Mouse (Mus musculus) hindbrain, embryonic 11.5 days (tissue): Measurements from ENCODE around the gene Lmo1. TPM values are rescaled to one million over a fixed set of nuclear protein-coding genes. Genes with fewer than 3 reads are reported as not detected.

Experiments
- ATAC-seq: fragments of 200-750 bp; cut with Nextera tagmentation; 2 replicates; pipeline ENCODE4 v1.8.0; 2017; ENCODE audit warnings: mild to moderate bottlenecking, moderate TSS enrichment, moderate library complexity; ENCODE audit not compliant: low FRiP score
- DNase-seq: peaks from one replicate; pipeline ENCODE4 v3.0.0-alpha.2; 2015; ENCODE audit warnings: low spot score
- H3K27ac ChIP-seq: fragments of 300-500 bp; sonication (generic); 2 replicates; pipeline ENCODE4 v1.5.1; 2014; ENCODE audit warnings: mild to moderate bottlenecking, low read depth, low read length
- H3K27me3 ChIP-seq: fragments of 300-500 bp; sonication (generic); 2 replicates; pipeline ENCODE4 v1.6.1; 2014; ENCODE audit warnings: mild to moderate bottlenecking, low read length, moderate library complexity, mixed read lengths; ENCODE audit not compliant: control insufficient read depth, insufficient read depth
- H3K36me3 ChIP-seq: fragments of 300-500 bp; sonication (generic); 2 replicates; pipeline ENCODE4 v1.6.1; 2014; ENCODE audit warnings: mild to moderate bottlenecking, low read length, moderate library complexity, mixed read lengths; ENCODE audit not compliant: control insufficient read depth, insufficient read depth
- H3K4me1 ChIP-seq: fragments of 300-500 bp; sonication (generic); replicated peaks from 2 replicates; pipeline ENCODE4 v1.6.1; 2014; ENCODE audit warnings: low read length, mixed read lengths; ENCODE audit not compliant: control insufficient read depth, insufficient read depth
- H3K4me2 ChIP-seq: fragments of 300-500 bp; sonication (generic); replicated peaks from 2 replicates; pipeline ENCODE4 v1.6.1; 2014; ENCODE audit warnings: mild to moderate bottlenecking, low read depth, low read length
- H3K4me3 ChIP-seq: fragments of 300-500 bp; sonication (generic); 2 replicates; pipeline ENCODE4 v1.5.1; 2014; ENCODE audit warnings: low read depth, low read length
- H3K9ac ChIP-seq: fragments of 300-500 bp; sonication (generic); 2 replicates; pipeline ENCODE4 v1.6.1; 2014; ENCODE audit warnings: low read depth, low read length
- H3K9me3 ChIP-seq: fragments of 300-500 bp; sonication (generic); 2 replicates; pipeline ENCODE4 v1.6.1; 2016; ENCODE audit warnings: low read length; ENCODE audit not compliant: control insufficient read depth
- WGBS: fragments of 180-500 bp; shearing (Covaris S2); extraction: QIAGEN DNeasy Blood & Tissue Kit; methylation state at CpG from one replicate; pipeline ENCODE4 v1.1.7; 2014; 5-methylcytosine and 5-hydroxymethylcytosine counted together
- polyA plus RNA-seq: library from polyadenylated mRNA; unstranded; fragments of >200 nt; fragmentation: Nextera tagmentation; extraction: Ambion mirVana; gene quantifications from 2 replicates; pipeline ENCODE4 v1.2.1, GENCODE M21; 2014

Gene Lmo1
- polyA plus RNA-seq, result 32.6 and 41.0 TPM in 2 replicates

DNA sequence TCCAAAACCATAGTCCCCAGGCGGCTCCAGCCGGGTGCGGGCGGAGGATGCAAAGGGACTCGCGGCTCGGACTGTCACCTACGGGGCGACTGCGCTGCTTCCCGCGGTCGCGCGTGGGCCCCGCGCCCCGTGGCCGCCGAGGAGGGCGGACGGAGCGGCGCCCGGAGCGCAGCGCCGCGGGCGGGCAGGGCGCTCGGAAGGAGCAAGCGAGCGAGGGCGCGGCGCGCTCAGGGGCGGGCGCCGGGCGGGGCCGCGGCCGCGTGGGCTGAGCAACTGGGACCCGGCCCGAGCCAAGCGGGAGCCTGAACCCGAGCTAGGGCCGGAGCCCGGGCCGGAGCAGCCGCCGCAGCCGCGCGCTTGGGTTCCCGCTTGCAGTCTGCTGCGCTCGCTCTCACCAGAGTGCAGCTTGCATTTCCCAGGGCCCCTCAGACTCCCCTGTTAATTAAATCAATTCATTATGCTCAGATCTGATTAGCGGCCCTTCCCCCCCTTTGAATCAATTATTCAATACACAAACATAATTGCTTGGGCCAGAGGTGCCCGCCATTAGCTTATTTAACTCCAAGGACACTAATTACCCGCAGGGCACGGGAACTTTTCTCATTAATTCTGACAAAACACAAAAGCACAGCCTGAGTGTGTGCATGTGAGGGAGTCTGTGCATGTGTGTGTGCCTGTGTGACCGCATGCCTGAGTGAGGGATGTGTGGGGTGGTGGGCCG, at the start of gene Lmo1:
TSS of gene Lmo1 (minus strand) at position 259 of the 721 bp plus-strand sequence.
- under 1% methylated on average over 53 of the region's 67 CpGs for WGBS
- Histone ChIP-seq H3K4me1 (peaks cover 10% of the 10 kb centered on the region), H3K27me3 (peaks cover 13% of the 10 kb centered on the region; the same call in 1 of the 2 replicates)

DNA sequence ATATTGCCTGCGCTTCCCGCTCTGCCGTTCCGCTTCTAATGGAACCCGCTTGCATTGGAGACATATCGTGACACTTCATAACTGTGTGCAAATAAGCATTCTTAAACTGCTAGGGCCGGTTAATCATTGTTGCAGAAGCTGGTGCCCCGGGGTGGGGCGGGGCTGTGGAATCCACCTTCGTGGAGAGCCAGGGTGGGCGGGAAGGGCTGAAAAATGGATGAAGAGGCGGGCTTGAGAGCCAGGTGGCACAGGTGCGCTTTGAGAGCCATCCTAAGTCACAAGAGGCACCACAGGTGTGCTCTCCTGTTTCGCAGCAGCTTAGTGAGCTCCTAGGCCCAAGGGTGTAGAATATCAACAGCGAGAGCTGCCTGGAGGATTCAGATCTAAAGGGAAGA, 46.7 kb upstream of the Lmo1 start:
- DNase-seq (no peak), ATAC-seq (no peak)
- WGBS, result 82% methylated on average over 15 of the region's 15 CpGs
- Histone ChIP-seq H3K9me3 (no peaks in the 10 kb centered on the region), H3K9ac (no peak overlapping the region), H3K27me3 (no peaks in the 10 kb centered on the region), H3K4me2 (no peak overlapping the region), H3K4me3 (no peak overlapping the region), H3K36me3 (no peaks in the 10 kb centered on the region), H3K27ac (no peak overlapping the region), H3K4me1 (no peaks in the 10 kb centered on the region)

More for the DNA sequence above, at the start of gene Lmo1:
- ATAC-seq, result peak; percentile 66
- Histone ChIP-seq H3K9me3 (no peaks in the 10 kb centered on the region), H3K36me3 (no peaks in the 10 kb centered on the region), H3K4me3 (peak within 1 kb of the TSS; percentile 50), H3K27ac (peak within 1 kb of the TSS; percentile 56; the same call in 1 of the 2 replicates), H3K9ac (peak within 1 kb of the TSS; percentile 69), H3K4me2 (peak within 1 kb of the TSS; percentile 84)
- peak; percentile 65 for DNase-seq

DNA sequence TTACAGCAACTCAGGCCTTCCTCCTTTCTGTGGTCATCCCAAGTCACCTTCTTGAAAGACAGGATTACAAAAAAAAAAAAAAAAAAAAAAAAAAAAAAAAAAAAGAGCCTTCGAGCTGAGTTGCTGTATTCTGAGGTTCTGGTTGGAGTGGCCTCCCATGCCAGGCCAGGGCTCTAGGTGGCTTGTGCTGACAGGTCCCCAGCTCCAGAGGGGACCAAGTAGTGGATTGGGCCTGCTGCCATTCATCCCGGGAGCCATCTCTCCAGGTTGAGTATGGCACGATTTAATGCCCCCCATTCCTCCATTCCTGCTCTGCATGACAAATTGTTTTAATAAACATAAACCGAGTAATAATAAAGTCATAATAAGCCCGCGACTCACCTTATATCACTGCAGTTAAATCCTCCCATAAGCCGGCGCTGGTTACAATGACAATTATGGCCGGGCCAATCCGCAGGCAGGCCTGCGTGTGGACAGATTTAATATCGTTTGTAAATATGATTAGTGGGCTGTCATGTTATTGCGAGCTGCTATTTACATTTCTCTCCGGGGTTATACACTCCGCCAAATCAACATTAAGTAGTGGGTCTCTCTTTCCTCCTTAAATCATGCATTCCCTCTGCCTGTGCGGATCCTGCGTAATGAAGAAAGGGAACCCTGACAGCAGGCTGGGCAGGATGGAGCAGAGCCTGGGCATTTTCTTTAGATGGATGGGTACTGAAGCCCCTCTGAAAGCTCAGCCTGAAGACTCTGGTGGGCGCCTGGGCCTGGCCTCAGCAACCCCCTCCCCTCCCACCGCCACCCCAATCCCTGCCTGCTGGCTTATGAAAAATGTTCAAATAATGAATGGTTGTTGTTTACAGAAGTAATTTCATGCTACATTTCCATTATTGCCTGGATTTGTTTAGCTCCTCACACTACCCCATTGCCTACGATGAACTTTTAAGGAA, 46.0 kb upstream of the Lmo1 start:
- Histone ChIP-seq H3K27ac (no peak overlapping the region), H3K4me2 (no peak overlapping the region), H3K9me3 (no peaks in the 10 kb centered on the region), H3K4me3 (no peak overlapping the region), H3K36me3 (no peaks in the 10 kb centered on the region), H3K4me1 (no peaks in the 10 kb centered on the region), H3K27me3 (no peaks in the 10 kb centered on the region), H3K9ac (no peak overlapping the region)
- 83% methylated on average over 20 of the region's 20 CpGs for WGBS
- DNase-seq, result no peak
- peak; percentile 45 for ATAC-seq

DNA sequence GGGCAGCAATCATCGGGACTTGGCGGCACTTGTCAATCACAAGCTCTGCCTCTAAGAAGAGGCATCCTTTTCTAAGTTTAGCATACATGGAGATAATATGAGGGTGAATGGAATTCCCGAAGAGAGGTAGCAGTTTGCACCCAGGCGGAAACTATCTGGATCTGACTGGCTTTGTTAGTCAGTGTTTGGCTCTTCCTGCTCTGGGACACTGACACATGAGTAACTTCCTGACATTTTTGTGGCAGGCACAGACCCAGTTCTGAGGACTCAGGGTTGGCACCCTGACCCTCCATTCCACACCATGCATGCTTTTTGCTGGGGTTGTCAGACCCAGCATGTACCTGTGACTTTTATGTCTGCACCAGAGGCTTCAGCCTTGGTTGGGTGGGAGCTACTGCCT, 45.0 kb upstream of the Lmo1 start:
- DNase-seq (no peak), ATAC-seq (no peak)
- Histone ChIP-seq H3K4me3 (no peak overlapping the region), H3K9ac (no peak overlapping the region), H3K4me1 (no peaks in the 10 kb centered on the region), H3K9me3 (no peaks in the 10 kb centered on the region), H3K4me2 (no peak overlapping the region), H3K27me3 (no peaks in the 10 kb centered on the region), H3K36me3 (no peaks in the 10 kb centered on the region), H3K27ac (no peak overlapping the region)
- WGBS, result 82% methylated on average over 4 of the region's 4 CpGs

- no peak overlapping the region for H3K27ac ChIP-seq
- ATAC-seq, result peak; percentile 43; the same call in 1 of the 2 replicates
Measured at GRCm38 (mm10) chr7:109218977-109219271, 43.9 kb upstream of the Lmo1 start.

GRCm38 (mm10) chr7:109218130-109218976, 43.3 kb upstream of the Lmo1 start:
- Histone ChIP-seq H3K4me1 (no peaks in the 10 kb centered on the region), H3K9me3 (no peaks in the 10 kb centered on the region), H3K27me3 (no peaks in the 10 kb centered on the region), H3K27ac (no peak overlapping the region), H3K4me3 (no peak overlapping the region), H3K4me2 (no peak overlapping the region), H3K36me3 (no peaks in the 10 kb centered on the region), H3K9ac (no peak overlapping the region)
- whole genome bisulfite sequencing, result 77% methylated on average over 2 of the region's 2 CpGs
- ATAC-seq (peak; percentile 66), DNase-seq (peak; percentile 92)

More at GRCm38 (mm10) chr7:109218977-109219271, 43.9 kb upstream of the Lmo1 start:
- DNase-seq, result no peak
- no peak overlapping the region for H3K4me2 ChIP-seq
- H3K36me3 ChIP-seq, result no peaks in the 10 kb centered on the region
- no peaks in the 10 kb centered on the region for H3K4me1 ChIP-seq
- no peak overlapping the region for H3K9ac ChIP-seq
- no peaks in the 10 kb centered on the region for H3K27me3 ChIP-seq
- H3K9me3 ChIP-seq, result no peaks in the 10 kb centered on the region
- WGBS, result 23% methylated on average over 5 of the region's 5 CpGs
- H3K4me3 ChIP-seq, result no peak overlapping the region

GRCm38 (mm10) chr7:109209804-109210203, 34.8 kb upstream of the Lmo1 start:
- Histone ChIP-seq H3K27me3 (no peaks in the 10 kb centered on the region), H3K27ac (no peak overlapping the region), H3K9ac (no peak overlapping the region), H3K9me3 (no peaks in the 10 kb centered on the region), H3K4me3 (no peak overlapping the region), H3K36me3 (no peaks in the 10 kb centered on the region), H3K4me2 (no peak overlapping the region), H3K4me1 (no peaks in the 10 kb centered on the region)
- DNase-seq (no peak), ATAC-seq (no peak)
- 83% methylated on average over 2 of the region's 2 CpGs for WGBS

GRCm38 (mm10) chr7:109207811-109208210, 32.8 kb upstream of the Lmo1 start:
- H3K4me2 ChIP-seq, result no peak overlapping the region
- no peak overlapping the region for H3K9ac ChIP-seq
- no peak overlapping the region for H3K4me3 ChIP-seq
- no peak overlapping the region for H3K27ac ChIP-seq
- no peaks in the 10 kb centered on the region for H3K4me1 ChIP-seq
- H3K27me3 ChIP-seq, result no peaks in the 10 kb centered on the region
- ATAC-seq (no peak), DNase-seq (no peak)
- H3K9me3 ChIP-seq, result no peaks in the 10 kb centered on the region
- 84% methylated on average over 4 of the region's 4 CpGs for WGBS
- no peaks in the 10 kb centered on the region for H3K36me3 ChIP-seq
